In genomic region chr11:77499354-77499753, GRCm38 (mm10) we compare ENCODE assay signal across 16 mouse cellular contexts. TPM values are rescaled to one million over a fixed set of nuclear protein-coding genes. Genes with fewer than 3 reads are reported as not detected.
DNase-seq lines count a peak whose midpoint lies in the region; ATAC-seq lines count a peak whose summit lies in the region.
"Had no signal": no experiment of that assay in that cellular context is flagged by ENCODE, and none has a peak within 500 bp of the region (broad histone marks: within the 10 kb centered on the region; RNA-seq: fewer than 3 reads in every experiment).

No protein-coding gene starts in this region.

- peaks cover 81% of the 10 kb centered on the region for H3K4me1 ChIP-seq in hindbrain, embryonic 10.5 days (replicated peaks)
- H3K4me1 ChIP-seq in hindbrain, embryonic 13.5 days (replicated peaks) = peaks cover 67% of the 10 kb centered on the region

- H3K4me3 ChIP-seq in hindbrain, embryonic 10.5 days = no peak overlapping the region; the same call in 1 of the 2 replicates
- H3K4me3 ChIP-seq in hindbrain, embryonic 13.5 days = no peak overlapping the region
- H3K4me3 ChIP-seq: limb, embryonic 13.5 days; neural tube, embryonic 13.5 days had no signal

- DNase-seq in hindbrain, embryonic 10.5 days (ENCODE audit: low spot score) = no peak
- peak; percentile 7 for DNase-seq in right cerebral cortex, postnatal 14 days
- DNase-seq in right cerebral cortex, postnatal 4 days = no peak
- DNase-seq in cerebellum, adult 9-10 months = peak; percentile 89
- DNase-seq in MN1 (ENCODE audit: low spot score) = no peak
- DNase-seq in right cerebral cortex, postnatal 25 days = no peak
- DNase-seq: adrenal gland, postnatal 25 days; heart, adult 2 months; lung, postnatal 14 days had no signal

- H3K4me2 ChIP-seq in hindbrain, embryonic 13.5 days = no peak overlapping the region
- H3K4me2 ChIP-seq: limb, embryonic 13.5 days; neural tube, embryonic 13.5 days had no signal

- no peaks in the 10 kb centered on the region for H3K9me3 ChIP-seq in hindbrain, embryonic 10.5 days
- H3K9me3 ChIP-seq in hindbrain, embryonic 13.5 days = no peaks in the 10 kb centered on the region
- H3K9me3 ChIP-seq: limb, embryonic 13.5 days; neural tube, embryonic 13.5 days had no signal

- whole genome bisulfite sequencing in hindbrain, embryonic 10.5 days = 93% methylated on average over 7 of the region's 7 CpGs
- 86% methylated on average over 7 of the region's 7 CpGs for WGBS in hindbrain, embryonic 13.5 days

- no peak overlapping the region; the same call in 1 of the 2 replicates for H3K9ac ChIP-seq in hindbrain, embryonic 13.5 days
- H3K9ac ChIP-seq: neural tube, embryonic 13.5 days had no signal

- H3K36me3 ChIP-seq in hindbrain, embryonic 10.5 days = peaks cover 62% of the 10 kb centered on the region
- peaks cover 47% of the 10 kb centered on the region for H3K36me3 ChIP-seq in hindbrain, embryonic 13.5 days

- ATAC-seq in hindbrain, embryonic 13.5 days (ENCODE audit: low FRiP score) = no peak
- ATAC-seq: CD4-positive, CD25-positive, alpha-beta regulatory T cell, adult 4 months had no signal

- no peaks in the 10 kb centered on the region for H3K27me3 ChIP-seq in hindbrain, embryonic 10.5 days (ENCODE audit: insufficient read depth, poor library complexity, severe bottlenecking)
- no peaks in the 10 kb centered on the region for H3K27me3 ChIP-seq in hindbrain, embryonic 13.5 days
- H3K27me3 ChIP-seq: limb, embryonic 13.5 days; neural tube, embryonic 13.5 days had no signal

- H3K27ac ChIP-seq in hindbrain, embryonic 10.5 days = peak overlapping the region; percentile 88
- no peak overlapping the region for H3K27ac ChIP-seq in hindbrain, embryonic 13.5 days
- H3K27ac ChIP-seq: limb, embryonic 13.5 days had no signal

RNA-seq across cellular contexts. Expression of gene Git1, which starts 6.0 kb away (rescaled TPM):
- 14.2 and 14.8 TPM in 2 replicates for polyA plus RNA-seq in hindbrain, embryonic 10.5 days (2016; fragmentation: Nextera tagmentation; extraction: Ambion mirVana)
- polyA plus RNA-seq in hindbrain, embryonic 13.5 days (2015; fragmentation: Nextera tagmentation; extraction: Ambion mirVana) = 14.3 and 15.1 TPM in 2 replicates

RNA-seq across cellular contexts. Expression of gene Ankrd13b, which starts 9.9 kb away (rescaled TPM):
- 11.1 and 16.7 TPM in 2 replicates for polyA plus RNA-seq in hindbrain, embryonic 10.5 days (2016; fragmentation: Nextera tagmentation; extraction: Ambion mirVana)
- 29.4 and 31.0 TPM in 2 replicates for polyA plus RNA-seq in hindbrain, embryonic 13.5 days (2015; fragmentation: Nextera tagmentation; extraction: Ambion mirVana)

RNA-seq across cellular contexts. Expression of gene Abhd15, which starts 15.6 kb away (rescaled TPM):
- 5.3 and 9.1 TPM in 2 replicates for polyA plus RNA-seq in hindbrain, embryonic 10.5 days (2016; fragmentation: Nextera tagmentation; extraction: Ambion mirVana)
- 1.9 and 3.3 TPM in 2 replicates for polyA plus RNA-seq in hindbrain, embryonic 13.5 days (2015; fragmentation: Nextera tagmentation; extraction: Ambion mirVana)

RNA-seq across cellular contexts. Expression of gene Trp53i13, which starts 16.4 kb away (rescaled TPM):
- polyA plus RNA-seq in hindbrain, embryonic 10.5 days (2016; fragmentation: Nextera tagmentation; extraction: Ambion mirVana) = 32.4 and 41.6 TPM in 2 replicates
- 14.9 and 15.5 TPM in 2 replicates for polyA plus RNA-seq in hindbrain, embryonic 13.5 days (2015; fragmentation: Nextera tagmentation; extraction: Ambion mirVana)

RNA-seq across cellular contexts. Expression of gene Gm10392, which starts 19.6 kb away (rescaled TPM):
- polyA plus RNA-seq in hindbrain, embryonic 10.5 days (2016; fragmentation: Nextera tagmentation; extraction: Ambion mirVana) = 0.12 and 0.21 TPM in 2 replicates
- polyA plus RNA-seq in hindbrain, embryonic 13.5 days (2015; fragmentation: Nextera tagmentation; extraction: Ambion mirVana) = not detected in 2 replicates
- polyA plus RNA-seq: embryonic facial prominence, embryonic 11.5 days; kidney, postnatal 0 days; limb, embryonic 13.5 days; stomach, embryonic 14.5 days had no signal

Comparison
In these comparisons a context has a peak if more than half of its experiments do, and no peak if none do; other contexts are left out.
1. DNase-seq: peak in right cerebral cortex, postnatal 14 days (single experiment) and cerebellum, adult 9-10 months (single experiment); none in hindbrain, embryonic 10.5 days (single experiment), right cerebral cortex, postnatal 4 days (single experiment), MN1 (single experiment) and right cerebral cortex, postnatal 25 days (single experiment).